Mouse (Mus musculus) thymus, postnatal 10 days (tissue): ENCODE measurements around the gene Pnkp.

ENCODE experiments used
- DNase-seq, 2 experiments: peaks; one replicate each; pipeline ENCODE4 v3.0.0; 2021; ENCODE audit warnings: low spot score in 2 of 2

Pnkp gene

DNA sequence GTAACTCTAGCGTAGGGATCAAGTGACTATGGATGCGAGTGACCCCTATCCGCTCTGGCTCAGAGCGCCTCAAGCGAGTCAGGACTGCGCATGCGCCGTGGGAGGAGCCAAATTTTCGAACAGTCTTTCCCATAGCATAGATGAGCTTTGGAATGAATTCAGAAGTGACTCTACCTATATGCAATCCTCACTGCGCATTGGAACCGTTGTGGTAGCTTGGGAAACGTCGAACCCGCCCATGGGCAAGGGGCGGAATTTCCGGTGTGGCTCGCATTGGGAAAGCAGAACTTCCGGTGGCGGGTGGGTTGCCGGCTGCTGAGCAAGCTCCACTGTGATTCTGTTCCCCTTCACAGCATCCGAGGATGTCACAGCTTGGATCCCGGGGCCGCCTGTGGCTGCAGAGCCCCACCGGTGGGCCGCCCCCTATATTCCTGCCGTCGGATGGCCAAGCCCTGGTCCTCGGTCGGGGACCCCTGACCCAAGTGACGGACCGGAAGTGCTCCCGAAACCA is at the start of gene Pnkp:
Gene Pnkp, plus strand, starts transcription at position 98 of the 511 bp plus-strand sequence.
- peak; percentile 80 to 84 for DNase-seq

DNA sequence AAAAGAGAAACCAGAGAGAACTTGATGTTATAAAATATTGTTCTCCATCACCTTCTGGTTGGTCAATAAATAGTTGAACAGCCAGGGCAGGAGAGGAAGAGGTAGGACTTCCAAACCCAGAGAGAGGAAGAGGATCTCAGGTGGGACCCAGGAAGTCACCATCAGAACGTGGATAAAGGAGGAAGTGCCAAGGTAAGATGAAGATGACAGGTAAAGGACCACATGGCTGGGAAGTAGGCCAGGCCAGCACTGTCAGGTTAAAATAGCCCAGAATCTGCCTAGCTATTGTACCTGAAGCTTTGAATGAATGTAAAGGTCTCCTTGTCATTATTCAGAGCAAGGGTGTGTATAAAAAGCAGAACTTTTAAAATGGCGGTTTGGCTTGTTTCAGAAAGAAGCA is 48.0 kb upstream of the Pnkp start:
- no peak for DNase-seq

DNA sequence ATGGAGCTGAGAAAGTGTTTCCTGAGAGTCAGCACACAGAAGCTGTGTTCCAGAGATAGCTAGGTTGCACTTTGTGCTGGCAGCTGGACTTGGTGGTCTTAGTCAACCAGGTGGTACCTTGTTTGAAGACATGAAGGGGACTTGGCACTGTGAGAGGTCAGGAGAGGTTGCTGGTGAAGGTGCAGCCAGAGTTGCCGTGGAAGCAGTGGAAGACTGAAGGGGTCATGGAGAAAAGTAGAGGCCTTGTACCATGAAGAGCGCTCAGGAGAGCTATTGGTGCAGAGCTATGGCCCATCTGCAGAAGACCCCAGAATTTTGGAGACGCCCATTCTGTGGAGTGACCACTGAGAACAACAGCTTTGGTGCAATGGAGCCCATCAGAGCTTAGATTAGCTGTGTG is 47.5 kb upstream of the Pnkp start:
- no peak for DNase-seq

DNA sequence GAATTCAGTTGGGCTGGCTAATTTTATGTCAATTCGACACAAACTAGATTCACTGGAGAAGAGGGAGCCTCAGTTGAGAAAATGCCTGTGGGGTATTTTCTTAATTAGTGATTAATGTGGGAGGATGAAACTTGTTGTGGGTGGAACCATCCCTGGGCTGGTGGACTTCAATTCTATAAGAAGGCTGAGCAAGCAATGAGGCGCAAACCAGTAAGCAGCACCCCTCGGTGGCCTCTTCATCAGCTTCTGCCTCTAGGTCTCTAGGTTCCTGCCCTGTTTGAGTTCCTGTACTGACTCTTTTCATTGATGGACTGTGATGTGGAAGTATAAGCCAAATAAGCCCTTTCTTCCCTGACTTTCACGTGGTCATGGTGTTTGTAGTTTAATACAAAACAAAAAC is 46.6 kb upstream of the Pnkp start:
- DNase-seq: no peak

DNA sequence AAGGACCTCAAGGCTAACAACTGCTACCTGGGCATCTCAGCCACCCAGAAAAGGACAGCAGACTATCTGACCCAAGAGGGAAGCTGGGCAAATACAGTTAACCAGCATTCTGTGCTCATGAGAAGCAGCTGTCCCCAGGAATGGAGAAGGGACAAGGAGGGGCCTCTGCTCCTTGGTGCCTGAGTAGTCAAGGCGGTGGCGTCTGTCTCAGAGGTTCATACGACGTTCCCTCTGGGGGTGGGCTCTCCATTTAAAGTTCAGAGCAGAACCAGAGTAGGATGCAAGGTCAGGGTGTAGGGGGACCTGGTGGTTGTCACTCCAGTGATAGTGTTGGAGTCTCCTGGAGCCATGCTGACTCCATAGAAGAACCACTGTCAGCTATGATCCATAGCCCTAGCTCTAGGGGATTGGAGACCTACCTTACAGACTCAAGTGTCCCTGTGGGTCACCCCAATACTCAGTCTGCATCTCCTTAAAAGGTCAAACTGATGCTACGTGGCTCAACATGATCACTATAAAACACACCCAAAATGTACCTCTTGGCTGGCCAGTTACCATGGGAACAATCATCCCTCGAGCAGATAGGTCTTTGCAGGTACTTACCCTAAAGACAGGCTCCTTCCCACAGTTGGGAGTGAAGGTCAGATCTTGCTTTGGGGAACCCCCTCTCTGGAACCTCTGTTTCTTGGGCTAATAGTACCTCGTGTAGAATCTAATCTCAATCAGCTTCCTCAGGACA is 46.0 kb upstream of the Pnkp start:
- no peak for DNase-seq

DNA sequence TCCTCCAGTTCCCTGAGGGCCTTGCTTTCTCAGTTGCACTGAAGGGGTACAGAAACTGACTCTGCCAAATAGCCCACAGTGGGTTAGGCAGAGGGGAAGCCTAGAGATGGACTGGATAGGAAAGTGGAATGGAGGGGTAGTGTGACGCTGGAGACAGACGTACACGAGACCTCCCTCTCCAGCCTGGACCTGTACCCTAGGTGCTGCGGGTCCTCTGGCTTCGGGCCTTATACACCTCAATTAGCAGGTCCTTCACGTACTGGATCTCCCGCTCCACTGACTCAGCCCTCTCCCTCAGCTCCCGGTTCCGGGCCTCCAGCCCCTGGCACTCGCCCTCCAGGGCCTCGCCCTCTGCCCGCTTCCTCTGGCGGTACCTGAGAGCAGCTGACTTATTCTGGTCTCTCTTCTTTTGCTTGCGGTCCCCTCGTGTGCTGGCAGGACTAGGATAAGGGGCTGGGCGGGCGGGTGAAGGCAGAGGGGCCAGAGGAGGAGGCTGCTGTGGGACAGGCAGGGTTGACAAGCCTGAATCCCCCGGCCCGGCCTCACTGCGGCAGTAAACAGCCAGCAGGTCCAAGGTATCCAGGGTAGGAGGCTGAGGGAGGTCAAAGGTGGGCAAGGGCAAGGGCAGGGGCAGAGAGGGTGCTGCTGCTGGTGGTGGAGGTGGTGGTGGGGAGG is 44.2 kb upstream of the Pnkp start:
- no peak for DNase-seq

DNA sequence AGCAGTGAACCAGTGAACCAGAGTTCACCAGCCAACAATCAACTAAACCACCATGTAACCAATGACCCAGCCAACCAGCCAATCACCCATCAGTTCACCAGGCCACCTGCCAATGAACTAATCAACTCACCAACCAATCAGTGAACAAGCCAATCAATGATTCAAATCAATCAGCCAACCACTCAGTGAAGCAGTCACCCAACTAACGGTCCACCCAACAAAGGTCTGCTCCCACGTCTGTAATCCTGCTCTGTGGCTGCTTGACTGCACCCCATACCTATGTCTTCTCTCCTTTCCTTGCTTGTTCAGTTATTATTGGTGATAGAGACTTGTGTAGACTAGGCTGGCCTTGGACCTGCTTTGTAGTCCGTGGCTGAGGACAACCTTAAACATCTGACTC is 43.0 kb upstream of the Pnkp start:
- no peak for DNase-seq

DNA sequence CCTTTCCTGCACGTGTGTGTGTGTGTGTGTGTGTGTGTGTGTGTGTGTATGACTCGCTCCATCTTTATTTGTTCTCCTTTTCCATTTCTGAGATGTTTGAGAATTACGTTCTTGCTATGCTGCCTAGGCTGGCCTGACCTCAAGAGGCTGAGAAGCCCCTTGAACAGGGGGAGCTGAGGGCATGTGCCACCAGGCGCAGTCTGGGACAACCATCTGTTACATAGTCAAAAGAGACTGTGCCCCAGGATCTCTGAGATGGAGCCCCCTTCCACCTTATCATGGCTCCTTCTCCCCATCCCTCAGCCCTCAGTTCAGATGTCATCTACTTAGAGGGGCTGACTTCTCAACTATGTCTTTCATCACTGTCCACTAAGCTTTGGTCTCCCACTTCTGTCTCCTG is 42.5 kb upstream of the Pnkp start:
- no peak for DNase-seq

DNA sequence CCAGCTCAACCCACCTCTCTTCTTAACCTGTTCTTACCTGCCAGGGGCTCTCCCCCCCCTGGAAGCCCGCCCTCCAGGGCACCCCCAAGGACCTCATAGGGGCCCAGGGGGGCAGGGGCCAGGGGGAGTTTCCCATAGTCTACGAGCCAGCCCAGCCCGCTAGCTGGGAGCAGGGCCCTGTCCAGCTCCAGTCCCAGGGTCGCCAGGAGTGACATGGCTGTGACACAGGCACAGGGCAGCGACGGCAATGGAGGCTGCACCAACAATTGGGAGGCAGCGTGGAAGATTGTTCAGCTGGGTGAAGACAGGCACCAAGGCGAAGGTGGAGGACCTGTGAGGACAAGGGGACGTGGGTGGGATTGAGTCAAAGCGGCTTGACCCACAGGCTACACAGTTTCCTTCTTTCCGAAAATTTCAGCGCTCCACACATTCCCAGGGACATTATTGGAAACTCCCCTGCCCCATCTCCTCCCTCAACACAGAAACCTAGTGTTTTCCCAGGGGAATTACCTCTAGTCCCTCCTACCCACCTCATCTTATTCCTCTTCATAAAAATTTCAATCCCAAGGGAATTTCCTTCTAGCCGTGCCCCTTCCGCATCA is 41.9 kb upstream of the Pnkp start:
- DNase-seq: peak in 1 of 2 experiments; percentile 52

DNA sequence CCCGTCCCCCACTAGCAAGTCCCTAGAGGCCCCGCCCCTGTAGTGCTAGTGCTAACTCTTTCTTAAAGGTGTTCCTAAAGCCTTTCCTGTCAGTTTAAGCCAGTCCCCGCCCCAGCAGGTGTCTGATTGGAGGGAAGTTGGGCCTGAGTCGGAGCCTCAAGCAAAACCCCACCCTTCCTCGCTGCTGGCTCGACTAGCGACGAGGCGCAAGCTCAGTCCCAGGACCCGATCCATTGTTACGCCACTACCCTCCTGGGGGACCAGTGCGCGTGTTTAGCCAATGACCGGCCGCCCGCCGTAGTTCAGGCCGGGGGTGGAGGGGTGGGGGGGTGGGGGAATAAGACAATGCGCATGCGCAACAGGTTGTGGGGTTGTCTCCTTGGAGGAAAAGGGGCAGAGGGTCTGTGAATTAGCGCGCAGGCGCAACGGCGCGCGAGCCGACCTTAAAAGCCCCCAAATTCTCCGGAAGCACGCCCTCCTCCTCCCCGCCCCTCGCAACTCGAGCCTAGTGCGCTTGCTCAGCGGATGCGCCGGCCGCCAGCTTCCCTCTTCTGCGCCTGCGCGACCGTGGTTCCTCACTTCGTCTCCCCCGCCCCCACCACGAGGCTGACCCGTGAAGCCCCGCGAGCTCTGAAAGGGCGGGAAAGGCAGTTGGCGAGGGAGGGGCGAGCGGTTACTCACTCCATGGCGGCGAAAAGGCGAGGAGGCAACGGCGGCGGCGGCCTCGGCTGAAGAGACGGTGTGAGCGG is 41.0 kb upstream of the Pnkp start, which contains the start of the genes Nup62 and Il4i1:
Gene Nup62, plus strand, starts transcription at position 368 of the 749 bp plus-strand sequence.
Gene Il4i1, plus strand, starts transcription at position 667 of the 749 bp plus-strand sequence.
- DNase-seq: peak; percentile 99

DNA sequence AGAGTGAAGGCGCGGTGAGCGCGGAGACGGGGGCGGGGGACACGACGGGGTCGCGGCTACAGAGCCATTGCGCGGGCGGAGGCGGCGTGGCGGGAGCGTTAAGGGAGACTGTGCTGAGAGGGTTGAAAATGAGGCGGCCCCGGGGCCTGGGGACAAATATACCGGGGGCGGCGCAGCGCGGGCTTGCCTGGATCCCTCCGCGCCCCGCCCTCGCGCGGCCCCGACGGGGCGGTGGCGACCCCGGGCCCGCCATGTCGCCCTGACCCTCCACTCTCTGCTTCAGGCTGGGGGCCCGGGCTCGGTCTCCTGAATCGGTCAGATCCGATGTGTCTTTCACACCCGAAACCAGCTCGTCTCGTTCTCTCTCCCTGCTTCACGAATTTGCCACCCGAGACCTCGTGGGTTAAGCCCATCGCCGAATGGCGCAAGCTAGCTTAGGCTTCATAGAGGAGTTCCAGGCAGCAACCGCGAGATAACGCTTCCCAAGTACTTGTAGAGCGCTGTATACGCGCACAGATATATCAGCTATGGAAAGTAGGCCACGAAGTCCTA is 40.4 kb upstream of the Pnkp start, which contains the start of gene Atf5:
Gene Atf5, minus strand, starts transcription at position 189 of the 552 bp plus-strand sequence.
- peak in 1 of 2 experiments; percentile 66 for DNase-seq

DNA sequence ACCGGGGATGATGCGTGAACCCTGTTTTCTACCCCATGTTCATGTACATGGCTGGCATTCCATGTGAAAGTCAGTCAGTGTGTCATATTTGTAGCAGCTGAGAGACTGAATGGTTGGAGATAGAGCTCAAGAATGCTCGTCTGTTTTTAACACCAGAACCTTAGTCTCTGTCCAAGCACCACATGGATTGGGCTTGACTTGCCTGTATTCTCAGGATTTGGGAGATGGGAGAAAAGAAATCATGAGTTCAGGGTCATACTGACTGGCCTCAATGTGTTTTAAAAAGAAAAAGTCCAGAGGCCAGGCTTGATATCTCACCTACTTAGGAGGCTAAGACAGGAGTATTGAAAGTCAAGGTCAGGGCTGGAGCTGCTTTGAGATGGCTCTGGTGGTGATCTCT is 39.5 kb upstream of the Pnkp start:
- no peak for DNase-seq

DNA sequence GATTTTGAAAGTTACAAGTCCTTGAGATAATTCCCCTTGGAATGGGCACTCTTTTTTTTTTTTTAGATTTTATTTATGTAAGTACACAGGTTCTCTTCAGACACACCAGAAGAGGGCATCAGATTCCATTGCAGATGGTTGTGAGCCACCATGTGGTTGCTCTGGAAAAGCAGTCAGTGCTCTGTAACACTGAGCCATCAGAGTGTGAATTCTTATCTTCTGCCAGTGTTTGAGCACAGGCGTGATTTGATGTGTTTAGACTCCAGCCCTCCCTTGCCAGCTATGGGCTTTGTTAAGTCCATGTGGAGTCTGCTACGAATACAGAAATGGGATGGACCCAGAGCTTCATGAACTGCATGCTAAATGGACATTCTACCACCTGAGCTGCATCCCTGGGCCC is 38.8 kb upstream of the Pnkp start:
- DNase-seq: no peak

DNA sequence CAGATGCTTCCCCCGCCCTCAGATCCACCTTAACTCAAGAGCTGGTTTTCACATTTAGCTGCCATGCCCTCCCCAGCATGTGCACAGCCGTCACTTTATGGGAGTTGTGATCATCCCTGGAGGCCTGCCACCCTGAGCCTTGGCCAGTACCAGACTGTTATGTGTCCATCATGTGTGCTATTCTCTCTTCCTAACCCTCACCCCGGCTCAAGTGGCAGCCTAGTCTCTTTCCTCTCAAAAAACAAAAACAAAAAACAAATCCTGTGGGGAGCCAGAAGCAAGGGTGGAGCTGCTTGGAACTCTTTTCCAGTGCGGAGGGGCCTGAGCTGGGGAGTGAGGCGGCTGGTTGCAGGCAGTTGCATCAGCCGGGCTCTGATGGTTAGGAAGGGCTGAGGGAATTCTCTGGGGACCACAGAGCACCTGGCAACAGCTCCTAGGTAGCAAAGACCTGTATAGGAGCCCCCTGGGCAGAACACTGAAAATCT is 38.1 kb upstream of the Pnkp start:
- DNase-seq: no peak

DNA sequence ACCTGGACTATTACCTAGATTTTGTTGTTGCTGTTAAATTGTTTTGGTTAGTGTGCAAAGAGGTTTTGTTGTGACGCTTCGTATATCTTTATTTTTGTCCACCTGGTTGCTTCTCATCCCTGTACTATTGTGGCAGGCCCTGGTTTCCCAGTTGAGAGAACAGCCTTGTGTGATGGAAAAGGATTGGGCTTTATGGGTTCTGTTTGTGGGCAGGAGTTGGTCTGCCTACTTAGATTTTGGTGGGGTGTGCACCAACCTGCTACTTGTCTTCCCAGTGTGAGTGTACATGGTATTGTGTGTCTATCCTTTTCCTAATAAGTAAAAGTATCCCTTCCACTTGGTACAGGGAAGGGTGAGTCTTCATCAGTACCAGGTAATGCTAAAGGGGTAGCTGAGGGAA is 37.5 kb upstream of the Pnkp start:
- no peak for DNase-seq

DNA sequence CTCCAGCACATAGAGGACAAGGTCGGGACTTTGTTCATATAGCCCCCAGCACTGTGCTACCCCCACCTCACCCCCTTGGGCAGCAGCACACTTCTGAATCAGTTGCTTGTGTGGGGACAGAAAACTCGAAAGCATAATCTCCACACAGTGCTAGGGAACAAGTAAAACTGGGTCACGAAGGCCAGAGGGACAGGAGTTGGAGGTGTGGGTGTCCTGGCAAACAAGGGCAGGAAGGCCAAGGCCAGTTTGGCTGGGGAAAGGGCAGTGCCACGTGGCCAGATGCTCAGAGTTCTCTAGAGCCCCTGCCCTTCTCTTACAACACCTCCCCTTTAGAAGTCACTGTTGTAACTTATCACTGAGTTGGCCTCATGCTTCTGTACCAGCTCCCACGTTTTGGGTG is 37.1 kb upstream of the Pnkp start:
- no peak for DNase-seq

DNA sequence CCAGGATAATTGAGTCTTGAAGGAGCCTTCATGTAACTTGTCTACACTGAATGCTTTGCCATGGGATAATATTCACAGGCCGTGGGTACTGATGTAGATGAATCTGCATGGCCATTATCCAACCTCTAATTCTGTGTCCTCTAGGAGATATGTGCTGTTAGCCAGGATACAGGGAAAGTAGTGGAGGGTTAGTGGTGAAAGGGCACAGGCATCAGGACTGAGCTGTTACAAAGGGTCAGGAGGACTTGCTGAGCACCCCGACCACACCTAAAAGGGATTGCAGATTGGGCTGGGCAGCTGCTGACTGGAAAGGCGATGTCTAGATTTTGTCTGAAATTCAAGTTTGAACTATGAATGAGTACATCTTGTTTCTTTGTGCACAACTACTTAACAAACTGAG is 36.4 kb upstream of the Pnkp start:
- no peak for DNase-seq

DNA sequence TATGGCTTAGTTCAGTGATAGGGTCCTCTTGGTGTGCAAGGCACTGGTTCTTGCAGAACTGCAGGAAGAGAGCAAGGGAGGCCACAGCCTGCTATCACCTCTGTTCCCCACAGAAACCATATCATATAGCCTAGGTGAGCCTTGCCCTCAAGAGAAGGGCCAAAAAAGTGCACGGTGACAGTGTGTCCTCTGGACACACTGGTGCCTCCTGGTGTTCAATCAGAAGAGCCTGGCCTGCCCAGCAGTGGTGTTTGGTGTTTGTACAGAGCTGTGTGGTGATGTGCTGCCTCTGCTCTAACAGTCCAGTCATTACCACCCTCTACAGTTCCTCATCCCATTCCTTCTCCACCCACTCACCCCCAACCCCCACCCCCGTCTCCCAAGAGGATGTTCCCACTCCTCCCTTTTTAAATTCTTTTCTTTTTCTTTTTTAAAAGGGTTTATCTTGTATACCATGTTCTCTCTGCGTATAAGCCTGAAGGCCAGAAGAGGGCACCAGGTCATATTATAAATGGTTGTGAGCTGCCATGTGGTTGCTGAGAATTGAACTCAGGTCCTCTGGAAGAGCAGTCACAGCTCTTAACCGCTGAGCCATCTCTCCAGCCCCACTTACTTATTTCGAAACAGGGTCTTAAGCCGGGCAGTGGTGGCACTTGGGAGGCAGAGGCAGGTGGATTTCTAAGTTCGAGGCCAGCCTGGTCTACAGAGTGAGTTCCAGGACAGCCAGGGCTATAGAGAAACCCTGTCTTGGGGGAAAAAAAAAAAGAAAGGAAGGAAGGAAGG is 35.1 kb upstream of the Pnkp start:
- DNase-seq: no peak

DNA sequence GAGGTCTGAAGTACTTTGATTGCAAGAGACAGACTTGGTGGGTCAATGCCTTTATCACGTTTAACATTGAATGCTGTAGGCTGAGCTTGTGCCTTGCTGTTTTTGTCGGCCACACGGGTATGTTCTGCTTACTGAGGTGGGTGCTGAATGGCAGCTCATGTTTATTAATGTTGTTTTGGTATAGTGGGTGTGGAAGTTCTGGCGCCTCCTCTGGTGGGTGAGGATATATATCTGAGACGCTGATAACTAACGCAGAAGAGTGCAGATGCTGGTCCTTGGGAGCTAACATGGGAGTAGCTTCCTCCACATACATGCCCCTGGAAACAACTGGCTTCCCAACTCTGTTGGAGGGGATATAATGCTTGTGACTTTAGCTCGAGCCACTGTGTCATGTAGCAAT is 33.5 kb upstream of the Pnkp start:
- no peak for DNase-seq

DNA sequence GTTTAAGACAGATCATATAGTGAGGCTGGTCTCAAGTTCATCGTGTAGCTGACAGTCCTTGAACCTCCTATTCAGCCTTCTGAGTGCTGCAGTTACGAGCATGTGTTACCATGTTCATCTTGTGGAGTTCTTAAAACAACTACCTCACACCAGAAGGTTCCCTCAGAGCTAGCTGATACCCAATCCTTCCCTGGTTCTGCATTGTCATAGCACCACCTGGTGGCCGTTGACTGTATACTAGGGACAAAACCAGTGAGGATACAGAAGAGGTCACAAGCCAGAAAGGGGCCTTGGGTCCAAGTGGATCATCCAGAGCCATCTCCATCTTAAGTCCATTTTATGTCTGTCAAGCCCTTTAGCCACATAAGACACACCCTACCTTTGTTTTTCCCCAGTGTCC is 32.1 kb upstream of the Pnkp start:
- peak; percentile 62 to 86 for DNase-seq

DNA sequence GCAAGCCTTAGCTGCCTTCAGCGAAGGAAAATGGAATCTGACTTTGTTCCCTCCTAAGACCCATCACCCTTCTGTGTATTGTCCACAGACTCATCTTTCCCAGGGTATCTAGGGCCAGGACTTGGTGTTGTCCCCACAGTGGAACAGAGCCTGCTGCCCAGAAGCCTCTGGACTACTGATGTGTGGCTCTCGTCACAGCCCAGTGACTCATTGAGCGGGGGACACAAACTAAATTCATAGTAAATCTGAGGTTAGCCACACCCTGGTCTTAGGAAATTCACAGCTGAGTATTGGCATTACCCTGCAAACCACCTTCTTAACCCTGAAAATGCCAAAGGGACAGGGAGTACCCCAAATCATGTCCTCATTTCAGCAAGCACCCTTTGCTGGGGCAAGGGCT is 30.2 kb upstream of the Pnkp start:
- DNase-seq: no peak
